Mouse (Mus musculus): ENCODE measurements around the gene Osbpl9.

Gene Osbpl9

DNA sequence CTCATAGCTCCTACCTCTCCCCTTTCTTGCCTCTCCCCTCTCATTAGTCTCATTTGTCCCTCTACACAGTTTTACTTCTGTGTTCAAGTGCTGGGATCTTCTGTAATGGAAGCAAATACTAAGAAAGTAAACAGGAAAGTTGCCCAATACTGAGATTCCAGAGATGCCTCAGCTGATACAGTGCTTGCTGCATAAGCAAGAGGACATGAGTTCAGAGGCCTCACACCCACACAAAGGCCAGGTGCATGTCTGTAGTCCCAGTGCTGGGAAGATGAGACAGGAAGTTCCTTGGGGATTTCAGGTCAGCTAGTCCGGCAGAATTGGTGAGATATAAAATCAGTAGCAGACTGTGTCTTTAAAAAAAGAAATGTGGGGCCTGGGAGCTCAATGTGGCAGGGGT lies 2.3 kb upstream of the Osbpl9 start:
- no peak for DNase-seq

DNA sequence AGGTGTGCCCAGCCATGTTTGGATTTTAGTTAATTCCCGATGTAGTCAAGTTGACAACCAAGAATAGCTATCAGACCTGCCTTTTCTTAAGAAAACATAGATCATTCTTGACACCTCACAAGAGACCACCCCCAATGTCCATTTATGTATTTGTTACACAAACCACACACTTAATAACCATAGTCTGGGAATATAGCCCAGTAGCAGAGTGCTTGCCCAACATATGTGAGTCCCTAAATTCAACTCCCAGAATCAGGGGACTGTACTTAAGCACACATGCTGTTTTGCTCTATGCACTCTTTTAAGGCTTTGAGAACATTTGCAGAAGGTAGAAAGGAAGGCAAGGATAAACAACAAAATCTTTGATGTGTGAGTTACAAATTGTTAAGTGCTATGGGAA lies 1.9 kb upstream of the Osbpl9 start:
- no peak for DNase-seq

DNA sequence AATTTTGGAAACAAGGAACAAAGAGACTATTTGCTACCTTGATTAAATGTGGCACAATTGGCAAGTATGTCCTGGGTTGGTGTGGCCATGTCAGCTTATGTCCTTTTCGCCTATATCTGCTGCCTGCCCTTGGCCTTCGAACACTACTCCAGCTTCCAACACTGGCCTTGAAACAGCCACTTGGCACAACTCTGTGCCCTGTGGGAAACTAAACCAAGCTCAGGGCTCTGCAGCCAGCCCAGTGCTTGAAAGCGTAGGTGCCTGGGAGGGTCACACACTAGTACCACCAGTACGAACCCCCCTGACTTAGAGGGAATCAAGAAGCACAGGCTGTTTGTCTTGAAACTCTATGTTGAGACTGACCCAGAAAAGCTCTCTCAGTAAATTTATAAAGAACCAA lies 3.0 kb downstream of the Osbpl9 start:
- no peak for DNase-seq

DNA sequence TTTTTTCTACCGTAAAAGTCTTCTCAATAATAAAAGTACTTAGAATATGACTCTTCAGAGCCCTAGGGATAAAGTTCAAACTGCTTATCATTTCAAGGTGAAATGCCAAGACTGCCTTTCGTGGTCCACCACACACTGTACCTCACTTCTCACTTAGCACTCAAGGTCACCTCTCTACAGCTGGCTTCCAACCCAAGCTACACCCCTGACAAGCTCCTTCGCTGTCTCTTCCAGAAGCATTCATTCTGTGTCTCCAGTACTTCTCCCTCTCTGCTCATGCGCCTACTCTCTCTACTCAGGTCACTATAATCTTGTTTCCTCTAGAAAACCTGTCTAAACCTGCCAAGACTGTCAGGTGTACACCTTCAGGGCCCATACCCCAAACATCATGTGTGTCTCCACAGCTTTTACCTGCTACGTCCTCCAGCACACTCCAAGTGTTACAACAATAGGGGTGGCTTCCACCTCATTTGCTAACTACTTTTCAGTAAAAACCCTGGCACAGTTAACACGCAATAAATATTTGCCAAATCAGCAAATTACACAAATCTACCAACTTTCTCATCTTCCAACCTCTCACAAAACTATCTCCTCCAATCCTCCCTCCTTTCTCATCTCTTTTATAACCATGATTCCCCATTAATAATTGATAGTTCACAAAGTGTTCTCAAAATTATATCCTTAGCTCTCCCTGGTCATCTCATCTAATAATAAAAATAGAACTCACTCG lies 6.0 kb downstream of the Osbpl9 start:
- no peak for DNase-seq

DNA sequence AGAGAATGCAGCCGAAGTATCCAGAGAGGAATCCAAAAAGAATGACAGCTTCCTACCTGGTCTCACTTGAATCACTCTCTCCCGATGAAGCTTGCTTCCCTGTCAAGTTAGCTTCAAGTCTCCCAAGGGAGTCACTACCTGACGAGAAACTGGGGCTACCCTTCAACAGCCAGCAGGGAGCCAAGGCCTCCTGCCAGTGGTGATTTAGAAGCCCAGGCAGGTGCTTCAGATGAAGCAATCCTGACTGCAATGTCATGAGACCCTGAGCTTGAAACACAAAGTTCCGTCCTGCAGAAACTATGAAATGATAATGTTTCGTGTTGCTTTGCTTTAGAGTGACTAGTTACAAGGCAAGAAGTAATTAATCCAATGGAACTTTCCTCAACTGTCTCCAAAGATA lies 8.2 kb downstream of the Osbpl9 start:
- no peak for DNase-seq

DNA sequence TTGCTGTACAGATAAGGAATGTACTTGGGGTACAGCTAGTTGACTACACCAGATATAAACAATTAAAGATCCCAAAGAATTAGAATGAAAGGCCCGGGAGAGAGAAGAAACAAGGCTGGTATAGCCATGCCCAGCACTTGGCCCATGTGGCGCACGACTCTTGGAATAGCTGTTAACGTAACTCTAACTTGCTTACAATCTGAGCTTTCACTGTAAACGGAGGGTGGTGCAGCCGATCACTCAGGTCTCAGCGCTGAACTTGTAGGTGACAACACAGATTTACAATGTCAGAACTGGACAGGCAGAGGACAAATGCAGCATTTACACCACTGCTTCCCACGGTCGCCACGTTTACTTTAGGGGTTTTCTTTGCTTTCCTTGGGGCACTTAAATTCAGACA lies 10.5 kb downstream of the Osbpl9 start:
- DNase-seq, result no peak

DNA sequence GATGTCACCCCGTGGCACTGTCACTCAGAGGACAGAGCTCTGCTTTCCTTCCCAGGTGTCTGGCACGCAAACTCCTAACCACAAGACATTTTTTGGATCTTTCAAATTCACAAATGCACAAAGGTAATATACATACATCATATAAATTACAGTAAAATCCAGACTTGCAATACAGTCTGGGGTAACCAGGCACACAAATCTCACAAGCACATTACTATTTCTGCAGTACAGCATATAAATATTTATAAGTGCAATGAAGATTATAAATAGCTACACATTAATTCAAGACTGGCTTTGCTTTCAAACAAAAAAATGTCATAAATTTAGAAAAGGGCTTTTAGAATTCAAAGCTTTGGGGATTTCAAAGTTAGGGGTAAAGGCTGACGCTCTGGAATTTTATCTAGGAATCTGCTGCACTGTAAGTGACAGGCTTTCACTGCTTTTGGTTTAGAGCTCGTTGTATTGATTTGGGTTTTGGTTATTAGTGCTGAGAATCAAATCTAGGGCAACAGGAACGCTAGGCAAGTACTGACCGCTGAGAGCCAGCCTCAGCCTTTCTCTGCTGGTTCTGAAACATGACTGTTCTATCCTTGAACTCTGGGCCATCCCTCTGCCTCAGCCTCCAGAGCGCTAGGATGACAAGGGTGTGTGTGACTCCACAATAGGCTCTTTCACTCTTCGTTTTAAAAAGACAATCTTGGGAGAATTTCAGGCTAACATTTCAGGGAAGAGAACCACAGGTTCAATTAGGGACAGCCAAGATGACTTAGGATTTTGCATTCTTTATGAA lies 16.3 kb downstream of the Osbpl9 start:
- no peak for DNase-seq

DNA sequence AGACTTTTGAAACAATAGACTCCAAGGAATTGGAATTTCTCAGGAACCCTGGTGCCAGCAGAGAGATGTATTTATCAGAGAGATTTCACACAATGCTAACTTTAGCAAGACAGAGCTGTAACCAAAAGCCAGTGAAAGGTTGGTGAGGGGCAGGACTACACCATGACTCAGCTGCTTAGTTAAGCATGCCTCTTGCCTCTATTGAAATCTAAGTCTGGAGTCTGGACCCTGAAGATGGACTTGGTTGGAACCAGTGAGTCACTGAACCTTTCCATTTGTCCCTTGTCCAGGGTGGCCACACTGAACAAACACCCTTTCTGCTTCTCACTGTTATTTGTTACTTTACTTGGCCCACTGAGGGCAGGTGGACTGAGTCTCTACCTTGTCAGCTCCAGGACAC lies 26.4 kb downstream of the Osbpl9 start:
- DNase-seq, result no peak

DNA sequence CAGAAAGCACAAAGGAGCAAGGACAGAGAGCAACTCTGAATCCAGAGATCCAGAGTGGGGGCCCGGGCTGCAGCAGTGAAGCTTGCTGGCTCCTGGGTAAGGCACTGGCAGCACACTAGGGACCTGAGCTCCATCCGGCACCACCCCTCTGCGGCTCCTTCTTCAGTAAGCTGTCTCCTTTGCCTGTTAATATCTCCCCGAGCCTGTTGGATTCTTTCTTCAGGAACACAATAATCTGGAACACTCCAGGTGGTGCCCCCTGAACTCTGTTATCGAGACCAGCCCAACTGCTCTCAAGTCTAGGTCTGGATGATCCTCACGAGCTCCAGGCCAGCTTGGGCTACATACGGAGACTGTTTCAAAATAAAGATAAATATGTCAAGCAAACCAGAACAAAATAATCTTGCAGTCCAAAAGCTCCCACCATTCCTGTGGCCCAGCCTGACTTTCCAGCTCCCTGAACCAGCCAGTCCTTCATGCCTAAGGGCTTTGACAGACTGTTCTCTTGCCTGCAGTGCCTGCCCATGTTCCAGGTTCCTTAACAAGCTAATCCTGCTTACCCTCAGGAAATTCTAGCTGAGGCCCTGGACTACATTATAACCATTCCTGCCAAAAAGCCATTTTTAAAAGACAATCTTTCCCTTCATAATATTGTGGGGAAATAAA lies 28.2 kb downstream of the Osbpl9 start:
- no peak for DNase-seq

DNA sequence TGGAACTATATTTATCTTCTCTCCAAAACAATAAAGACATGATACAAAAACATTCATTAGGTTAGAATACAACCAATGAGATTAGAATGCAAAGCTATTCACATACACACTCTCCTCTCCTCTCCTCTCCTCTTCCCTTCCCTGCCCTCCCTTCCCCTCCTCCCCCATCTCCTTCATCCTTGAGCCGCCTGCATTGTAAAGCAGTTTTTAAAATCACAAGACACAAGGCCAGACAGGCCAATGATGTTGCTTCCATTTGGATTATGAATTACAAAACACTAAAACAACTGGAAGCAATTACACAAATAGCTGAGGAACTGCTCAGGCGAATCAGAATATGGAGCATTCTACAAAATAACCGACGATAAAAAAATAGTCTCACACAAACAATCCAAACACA lies 28.7 kb downstream of the Osbpl9 start:
- DNase-seq, result no peak

DNA sequence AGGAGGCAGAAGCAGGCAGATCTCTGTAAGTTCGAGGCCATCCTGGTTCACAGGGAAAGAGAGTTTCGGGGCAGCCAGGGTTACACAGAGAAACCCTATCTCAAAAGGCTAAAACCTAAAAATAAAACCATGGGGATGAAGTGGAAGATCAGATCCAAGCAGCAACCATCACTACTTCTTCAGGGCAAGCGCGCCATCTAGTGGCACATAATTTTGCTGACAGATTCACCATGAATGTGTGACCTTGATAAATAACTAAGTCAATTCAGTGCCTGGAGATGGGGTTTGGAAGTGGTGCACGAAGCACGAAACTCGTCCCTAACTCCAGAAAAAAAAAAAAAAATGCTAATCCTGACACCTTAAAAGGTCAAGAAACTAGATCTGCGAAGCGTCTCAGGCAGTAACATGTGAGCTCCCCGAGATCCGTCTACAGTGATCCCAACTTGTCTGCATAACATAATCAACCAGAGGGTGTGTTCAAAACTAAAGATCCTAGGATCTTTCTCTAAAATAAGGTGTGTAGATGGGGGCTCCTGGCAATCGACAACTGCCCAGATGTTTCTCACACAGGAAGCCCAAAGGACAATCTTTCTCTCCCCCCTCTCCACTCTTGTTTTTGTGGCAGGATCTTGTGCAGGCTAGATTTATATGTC lies 36.4 kb downstream of the Osbpl9 start:
- DNase-seq, result peak; percentile 83

DNA sequence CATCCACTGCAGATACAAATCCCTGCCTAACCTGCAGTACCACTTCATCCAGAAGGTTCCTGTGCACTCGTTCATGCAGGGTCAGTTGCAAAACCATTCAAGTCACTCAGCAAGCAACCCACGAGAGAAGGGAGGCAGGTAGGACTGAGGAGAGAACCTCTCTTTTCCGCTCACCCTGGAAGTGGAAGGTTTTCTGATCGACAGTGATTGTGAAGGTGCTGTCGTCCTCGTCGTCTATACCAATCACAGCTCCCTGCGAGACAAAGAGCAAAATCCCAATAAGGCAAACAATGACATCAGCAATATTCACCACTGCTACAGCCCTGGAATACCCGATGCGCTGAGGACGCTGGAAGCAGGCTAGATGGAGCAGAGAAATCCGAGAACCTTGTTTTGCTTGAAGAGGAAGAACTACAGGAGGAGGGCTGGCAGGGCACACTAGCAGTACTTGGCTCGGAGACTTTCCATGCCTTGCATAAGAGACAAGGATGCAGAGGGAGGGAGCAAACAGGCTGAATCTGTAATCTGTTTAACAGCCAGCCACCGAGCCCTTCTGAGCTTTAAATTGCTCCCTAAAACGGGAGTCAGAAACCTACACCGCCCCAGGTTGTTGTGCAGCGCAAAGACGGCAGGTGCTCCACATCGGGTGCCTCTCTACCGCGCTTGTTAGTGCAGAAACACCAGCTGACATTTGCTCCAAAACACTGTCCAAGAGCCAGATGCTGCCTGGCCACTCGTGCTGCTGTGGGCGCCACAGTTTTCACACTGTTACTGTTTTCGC lies 45.4 kb downstream of the Osbpl9 start:
- peak; percentile 44 for DNase-seq

DNA sequence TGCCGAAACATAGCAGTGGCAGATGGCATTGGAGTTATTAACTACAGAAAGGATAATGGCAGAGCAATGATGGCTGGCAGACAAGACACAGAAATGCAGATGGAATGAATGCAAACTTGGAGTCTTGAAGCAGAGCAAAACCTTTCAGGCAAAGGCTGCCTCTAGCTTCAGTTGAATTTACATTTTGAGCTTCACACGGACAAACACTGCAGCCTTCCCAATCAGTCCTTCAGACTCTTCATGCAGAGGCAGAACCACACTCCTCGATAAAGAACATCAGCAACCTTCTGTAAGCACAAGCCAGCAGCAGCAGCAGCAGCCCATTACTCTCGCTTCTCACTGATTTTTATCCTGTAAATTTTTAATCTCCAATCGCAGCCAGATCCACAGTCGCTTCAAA lies 46.0 kb downstream of the Osbpl9 start:
- DNase-seq, result no peak

DNA sequence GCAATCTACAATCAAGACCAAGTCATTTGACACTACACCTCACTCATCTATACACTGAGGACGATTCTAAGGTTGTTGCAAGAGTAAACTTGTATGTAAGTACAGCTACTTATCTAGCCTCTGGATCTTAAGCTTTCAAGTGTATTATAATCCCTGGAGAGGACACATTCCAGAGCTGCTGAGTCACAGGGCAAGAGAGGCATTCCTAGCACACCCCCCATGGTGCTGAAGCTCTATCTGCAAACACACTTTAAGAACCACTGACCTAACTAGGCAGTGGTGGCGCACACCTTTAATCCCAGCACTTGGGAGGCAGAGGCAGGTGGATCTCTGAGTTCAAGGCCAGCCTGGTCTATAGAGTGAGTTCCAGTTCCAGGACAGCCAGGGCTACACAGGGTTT lies 51.9 kb downstream of the Osbpl9 start:
- no peak for DNase-seq

DNA sequence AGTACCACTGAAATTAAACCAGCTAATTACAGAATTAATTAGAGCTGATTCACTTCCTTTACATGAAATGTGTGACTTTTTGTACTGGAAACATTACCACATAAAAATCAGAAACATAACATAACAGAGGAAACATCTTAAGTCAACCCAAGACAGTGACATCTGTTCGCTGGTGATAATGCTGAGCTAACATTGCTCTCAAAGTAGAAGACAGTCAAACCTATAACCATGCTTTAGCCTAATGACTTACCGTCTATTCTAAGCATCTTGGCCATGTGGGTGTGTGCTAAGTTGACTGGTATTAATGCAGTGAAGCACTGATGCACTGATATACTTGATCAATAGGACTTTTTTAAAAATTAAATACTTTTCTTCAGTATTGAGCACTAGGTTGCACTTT lies 52.7 kb downstream of the Osbpl9 start:
- DNase-seq, result no peak

DNA sequence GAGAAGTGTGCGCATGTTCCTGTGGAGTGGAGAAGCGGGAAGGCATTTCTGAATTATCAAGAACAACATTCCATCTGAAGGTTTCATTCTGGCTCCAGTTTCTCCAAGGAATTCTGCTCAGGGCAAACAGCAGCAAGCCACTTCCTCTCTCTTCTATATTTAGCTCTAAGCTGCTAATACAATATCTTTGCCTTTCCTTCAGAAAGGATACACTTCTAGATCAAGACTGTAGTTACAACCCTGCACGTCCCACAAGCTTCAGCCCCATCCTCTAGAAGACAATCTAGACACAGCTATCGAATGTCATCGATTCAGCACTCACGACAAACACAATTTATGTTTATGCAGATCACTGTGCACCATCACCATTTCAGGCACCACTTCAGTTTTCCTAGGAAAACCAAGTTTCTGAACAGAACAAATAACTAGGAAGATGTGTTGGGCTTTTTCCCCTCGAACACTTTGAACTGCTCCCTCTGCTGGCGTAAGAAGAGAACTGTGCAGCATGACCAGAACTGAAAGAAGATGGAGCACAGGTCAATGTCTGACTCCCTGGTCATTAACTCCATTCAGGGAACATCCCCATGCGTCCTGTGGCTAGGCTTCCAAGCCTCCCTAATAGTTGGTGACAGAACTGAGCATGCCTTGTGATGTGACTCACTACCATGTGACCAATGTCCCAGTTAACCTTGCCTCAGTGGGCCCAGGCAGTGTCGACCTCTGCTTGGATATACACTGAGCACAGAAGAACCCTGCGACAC lies 54.6 kb downstream of the Osbpl9 start:
- peak; percentile 73 for DNase-seq

DNA sequence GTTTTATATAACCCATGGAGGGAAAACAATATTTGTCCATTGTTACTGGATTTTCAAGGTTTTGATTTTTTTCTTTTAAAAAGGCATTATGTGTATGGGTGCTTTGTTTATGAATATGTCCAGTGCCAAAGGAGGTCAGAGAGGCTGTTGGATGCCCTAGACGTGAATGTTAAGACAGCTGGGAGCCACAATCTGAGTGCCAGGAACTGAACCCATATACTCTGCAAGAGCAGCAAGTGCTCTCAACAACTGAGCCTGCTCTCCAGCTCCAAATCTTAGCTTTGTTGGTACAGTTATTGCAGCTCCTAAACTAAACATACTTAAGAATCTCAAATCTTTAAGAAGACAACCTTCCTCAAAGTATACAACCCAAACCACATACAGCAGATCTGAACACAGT lies 59.0 kb downstream of the Osbpl9 start:
- DNase-seq, result no peak

DNA sequence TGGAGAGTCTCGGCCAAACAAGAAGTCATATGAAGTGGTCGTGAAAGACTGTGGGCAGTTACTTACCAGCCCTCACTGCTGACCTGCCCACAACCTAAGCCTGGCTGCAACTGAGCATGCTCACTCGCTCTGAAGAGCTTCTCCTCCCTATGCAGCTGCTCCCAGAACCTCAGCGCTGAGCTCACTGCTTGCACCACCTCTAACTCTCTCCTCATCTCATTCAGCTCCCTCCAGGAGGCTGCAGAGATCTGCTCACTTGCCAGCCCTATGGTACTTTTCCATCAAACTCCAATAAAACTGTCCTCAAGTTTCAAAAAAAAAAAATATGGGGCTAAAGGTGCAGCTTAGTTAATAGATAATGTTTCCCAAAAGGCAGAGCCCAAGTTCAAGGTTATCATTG lies 63.5 kb downstream of the Osbpl9 start:
- no peak for DNase-seq

DNA sequence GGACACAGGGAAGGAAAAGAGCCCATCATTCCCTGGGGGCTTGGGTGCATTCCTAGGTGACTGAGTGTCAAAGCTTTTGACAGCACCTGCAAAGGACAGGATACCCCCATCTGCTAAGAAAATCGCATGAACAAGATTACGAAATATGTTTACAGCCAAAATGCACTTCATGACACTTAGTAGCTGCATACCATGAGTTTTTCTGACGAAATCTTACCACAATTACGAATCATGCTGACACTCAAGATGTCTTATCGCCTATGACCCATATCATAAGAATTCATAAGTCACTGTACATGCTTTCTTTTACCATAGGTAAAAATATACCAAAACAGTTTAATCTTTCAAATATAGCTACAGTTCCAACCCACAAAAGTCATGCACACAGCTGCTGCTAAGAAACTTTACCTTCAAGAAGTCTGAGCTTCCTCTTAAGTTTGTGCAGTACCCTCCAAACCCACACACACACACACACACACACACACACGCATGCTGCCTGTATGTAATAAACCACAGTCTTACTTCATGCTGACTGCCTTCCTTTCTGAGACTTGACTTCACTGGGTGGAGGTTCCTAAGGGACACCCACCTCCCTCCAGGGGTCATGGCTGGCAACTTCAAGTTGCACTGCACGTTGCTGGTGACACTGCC lies 65.5 kb downstream of the Osbpl9 start:
- DNase-seq, result no peak

DNA sequence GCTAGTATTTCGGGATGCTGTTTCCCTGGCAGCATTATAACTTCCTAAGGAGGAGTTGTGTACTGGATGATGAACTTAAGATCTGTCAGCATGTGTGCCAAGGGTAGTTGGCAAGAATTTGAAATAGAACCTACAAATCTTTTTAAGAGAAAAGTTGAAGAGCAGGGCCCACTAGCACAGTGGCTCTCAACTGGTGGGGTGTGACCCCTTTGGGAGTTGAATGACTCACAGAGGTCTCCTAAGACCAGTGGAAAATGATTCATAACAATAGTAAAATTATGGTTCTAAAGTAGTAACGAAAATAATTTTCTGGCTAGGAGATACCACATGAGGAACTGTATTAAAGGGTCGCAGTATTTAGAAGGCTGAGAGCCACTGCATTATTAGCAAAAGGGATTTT lies 67.1 kb downstream of the Osbpl9 start:
- DNase-seq, result no peak

DNA sequence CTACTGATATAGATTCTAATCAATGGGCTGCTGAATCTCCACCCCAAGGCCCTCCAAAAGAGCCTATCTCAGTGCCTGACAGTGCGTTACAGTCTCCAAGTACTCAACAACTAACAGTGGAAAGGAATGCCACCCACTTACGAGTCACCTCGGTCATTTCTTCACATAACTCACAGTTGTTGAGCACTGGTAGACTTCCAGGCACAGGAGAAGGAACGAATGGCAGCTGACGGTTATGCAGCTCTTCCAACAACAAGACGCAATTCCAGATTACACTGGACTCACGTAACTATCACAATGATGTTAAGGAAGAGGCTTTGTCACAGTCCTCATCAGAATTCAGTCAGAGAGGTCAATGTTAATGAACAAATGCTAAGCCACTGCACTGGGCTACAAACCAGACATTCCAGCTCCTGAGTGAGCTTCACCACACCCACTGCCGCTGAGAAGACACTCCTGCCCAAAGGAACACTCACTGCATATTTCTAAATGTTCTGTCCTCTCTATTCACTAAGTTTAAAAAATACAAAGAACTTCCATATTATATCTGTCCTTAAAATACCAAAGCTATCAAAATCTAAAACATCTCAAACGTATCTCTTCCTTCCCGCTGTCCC lies 70.7 kb downstream of the Osbpl9 start:
- DNase-seq, result no peak

Measured in retina, postnatal 1 day (tissue).